Mouse (Mus musculus) macrophage (primary cell): ENCODE data around the gene Mid1. TPM values are rescaled to one million over a fixed set of nuclear protein-coding genes. Genes with fewer than 3 reads are reported as not detected.
A peak's percentile ranks its signal among the peaks of the same experiment; 100 is the strongest.

Source experiments
- H3K27ac ChIP-seq: fragments of 350-480 bp; formaldehyde crosslinking; 2 replicates; pipeline ENCODE4 v1.9.0; 2021
- H3K36me3 ChIP-seq: fragments of 350-480 bp; formaldehyde crosslinking; 2 replicates; pipeline ENCODE4 v1.9.0; 2021; ENCODE audit errors: inconsistent target
- H3K4me3 ChIP-seq: fragments of 350-480 bp; formaldehyde crosslinking; 2 replicates; pipeline ENCODE4 v1.9.0; 2021; ENCODE audit errors: inconsistent target
- H3K79me2 ChIP-seq: fragments of 350-480 bp; formaldehyde crosslinking; 2 replicates; pipeline ENCODE4 v1.9.0; 2021; ENCODE audit errors: inconsistent target
- WGBS: methylation state at CpG from one replicate; pipeline ENCODE4 v1.1.7; 2026; ENCODE audit warnings: inconsistent platforms; ENCODE audit not compliant: missing documents; 5-methylcytosine and 5-hydroxymethylcytosine counted together
- polyA plus RNA-seq: library from polyadenylated mRNA; stranded (reverse); fragments of 250-400 nt; gene quantifications from 3 replicates; pipeline ENCODE4 v1.2.4, GENCODE M21; 2018; ENCODE audit warnings: inconsistent platforms

The Mid1 gene
- polyA plus RNA-seq, 1 experiment from 2014 or later: 34.1 TPM

DNA sequence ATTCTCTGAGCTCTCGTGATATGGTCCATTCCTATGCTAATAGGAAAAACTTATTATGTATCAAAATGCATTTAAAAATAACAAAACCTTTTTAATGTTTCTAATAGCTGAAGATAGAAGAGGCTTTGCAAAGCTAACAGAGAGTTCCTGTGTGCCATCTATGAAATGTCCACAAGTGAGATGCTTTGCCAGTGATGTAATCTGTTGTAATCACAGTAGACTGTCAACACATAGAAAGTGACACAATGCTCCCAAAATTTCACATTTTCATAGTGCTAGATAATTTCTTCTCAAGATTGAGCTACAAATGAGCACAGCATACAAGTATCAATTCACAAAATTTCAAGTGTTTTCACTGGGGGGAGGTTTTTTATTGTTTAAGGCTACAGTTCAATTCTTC lies 158.3 kb downstream of the Mid1 start:
- WGBS: 100% methylated on average over 1 of the region's 1 CpGs
- Histone ChIP-seq H3K36me3 (no peaks in the 10 kb centered on the region), H3K4me3 (no peak overlapping the region), H3K27ac (no peak overlapping the region), H3K79me2 (no peaks in the 10 kb centered on the region)

DNA sequence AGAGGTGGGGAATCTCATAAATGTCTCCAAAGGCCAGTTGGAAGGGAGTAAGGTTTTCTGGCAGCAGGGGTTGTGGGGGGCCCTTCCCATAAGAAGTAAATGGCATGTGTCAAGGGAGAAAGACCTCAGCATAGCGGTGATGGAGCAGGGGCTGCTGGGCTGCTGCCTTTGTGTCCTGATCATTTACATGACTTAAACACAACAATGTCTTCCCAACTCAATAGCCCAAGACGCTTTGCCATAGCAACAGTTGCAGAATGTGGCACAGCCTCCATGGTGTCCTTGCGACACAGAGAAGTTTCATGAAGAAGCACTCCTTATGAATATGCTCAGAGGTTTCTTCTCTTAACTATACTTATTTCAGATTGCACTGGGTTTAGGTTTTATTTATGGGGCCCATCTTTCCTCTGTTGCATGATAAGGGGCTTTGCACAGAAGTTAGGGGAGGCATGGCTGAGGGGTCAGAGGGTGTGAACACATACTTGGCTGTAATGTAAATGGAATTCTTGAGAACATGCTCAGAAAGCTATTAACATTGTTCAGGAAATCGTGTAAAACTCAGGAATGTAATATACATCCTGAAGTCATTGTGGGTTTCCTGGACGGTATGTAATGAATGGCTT lies 159.3 kb downstream of the Mid1 start:
- no peaks in the 10 kb centered on the region for H3K36me3 ChIP-seq
- 49% methylated on average over 5 of the region's 5 CpGs for WGBS
- no peaks in the 10 kb centered on the region for H3K79me2 ChIP-seq
- no peak overlapping the region for H3K4me3 ChIP-seq
- no peak overlapping the region for H3K27ac ChIP-seq

DNA sequence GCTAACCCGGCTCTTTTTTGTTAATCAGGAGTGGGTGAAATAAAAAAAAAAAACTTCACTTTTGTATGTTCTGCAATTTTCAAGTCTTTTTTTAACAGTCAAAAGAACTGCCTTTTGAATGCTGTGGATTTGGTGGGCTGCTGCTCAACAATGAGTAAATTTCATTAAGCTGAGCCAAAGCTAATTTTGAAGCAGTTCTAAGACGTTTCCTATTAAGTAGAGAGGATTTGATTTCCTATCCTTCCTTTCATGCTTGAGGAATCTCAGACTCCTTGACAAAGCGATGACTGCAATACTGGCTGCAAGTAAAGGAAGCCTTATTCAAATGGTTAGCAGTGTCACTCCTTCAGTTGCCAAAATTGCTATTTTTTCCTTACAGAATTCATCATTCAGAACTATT lies 161.2 kb downstream of the Mid1 start:
- no peak overlapping the region for H3K27ac ChIP-seq
- H3K4me3 ChIP-seq: no peak overlapping the region
- WGBS: 87% methylated on average over 3 of the region's 3 CpGs

DNA sequence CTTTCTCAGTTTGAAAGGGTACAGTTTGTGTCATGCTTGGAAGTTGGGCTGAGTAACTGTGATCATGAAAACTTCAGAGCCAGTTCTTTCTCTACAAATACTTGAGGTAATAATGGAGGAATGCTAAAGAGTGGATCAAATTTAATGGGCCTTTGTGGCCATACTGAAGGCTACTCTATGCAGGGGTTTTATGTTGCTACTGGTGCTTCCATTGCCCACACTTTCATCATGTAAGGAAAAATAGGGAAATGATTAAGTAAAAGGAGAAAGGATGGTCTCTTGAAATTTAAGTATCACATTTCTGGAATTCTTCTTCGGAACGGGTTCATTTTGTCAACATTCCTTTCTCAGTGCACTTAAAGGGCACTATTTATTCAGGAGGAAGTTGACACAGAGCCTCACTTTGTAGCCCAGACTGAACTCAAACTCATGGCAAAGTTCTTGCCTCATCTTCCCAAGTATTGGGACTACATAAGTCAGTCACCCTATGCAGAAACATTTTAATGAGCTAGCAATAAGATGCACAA lies 176.3 kb downstream of the Mid1 start:
- Histone ChIP-seq H3K27ac (no peak overlapping the region), H3K36me3 (no peaks in the 10 kb centered on the region), H3K79me2 (no peaks in the 10 kb centered on the region), H3K4me3 (no peak overlapping the region)
- 71% methylated on average over 2 of the region's 2 CpGs for WGBS

More for the DNA sequence above, 161.2 kb downstream of the Mid1 start:
- H3K36me3 ChIP-seq: no peaks in the 10 kb centered on the region
- H3K79me2 ChIP-seq: no peaks in the 10 kb centered on the region

DNA sequence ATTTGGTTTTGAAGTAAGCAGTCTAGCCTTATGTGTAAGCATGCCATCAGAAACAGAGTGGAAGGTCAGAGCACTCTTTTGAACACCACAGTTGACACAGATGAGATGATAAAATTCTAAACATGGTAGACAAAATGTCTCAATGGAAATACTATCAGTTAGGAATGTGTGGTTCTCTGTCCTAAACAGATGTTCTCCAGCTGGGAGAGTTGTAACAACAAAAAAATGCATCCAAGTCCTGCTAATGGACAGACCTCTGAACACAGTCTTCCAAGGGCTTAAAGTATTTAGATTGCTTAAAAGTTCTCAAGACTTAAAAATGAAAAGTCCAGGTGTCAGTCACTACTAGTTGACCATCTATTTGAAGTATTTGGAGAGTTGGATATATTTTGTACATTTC lies 177.4 kb downstream of the Mid1 start:
- H3K79me2 ChIP-seq: no peaks in the 10 kb centered on the region
- H3K27ac ChIP-seq: no peak overlapping the region
- H3K4me3 ChIP-seq: no peak overlapping the region
- H3K36me3 ChIP-seq: no peaks in the 10 kb centered on the region

DNA sequence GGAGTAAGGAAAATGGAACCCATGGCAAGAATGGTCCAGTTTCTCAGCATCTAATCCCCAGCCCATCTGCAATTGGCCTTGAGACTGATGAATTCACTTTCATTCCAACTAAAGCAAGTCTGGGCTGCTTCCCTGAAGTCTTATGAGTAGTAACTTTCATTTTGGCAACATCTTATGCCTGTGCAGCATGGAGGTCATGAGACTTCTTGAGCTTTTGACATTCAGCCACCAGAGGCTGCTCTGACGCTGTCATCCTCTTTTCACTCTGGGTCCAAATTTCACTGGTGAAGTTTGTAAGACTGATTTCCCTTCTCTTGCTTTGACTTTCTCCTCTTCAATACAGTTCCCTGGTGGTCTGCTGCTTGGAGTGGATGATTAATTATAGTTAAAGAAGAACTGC lies 177.8 kb downstream of the Mid1 start:
- no peaks in the 10 kb centered on the region for H3K79me2 ChIP-seq
- no peak overlapping the region for H3K4me3 ChIP-seq
- no peak overlapping the region for H3K27ac ChIP-seq
- no peaks in the 10 kb centered on the region for H3K36me3 ChIP-seq
- WGBS: 25% methylated on average over 1 of the region's 1 CpGs

DNA sequence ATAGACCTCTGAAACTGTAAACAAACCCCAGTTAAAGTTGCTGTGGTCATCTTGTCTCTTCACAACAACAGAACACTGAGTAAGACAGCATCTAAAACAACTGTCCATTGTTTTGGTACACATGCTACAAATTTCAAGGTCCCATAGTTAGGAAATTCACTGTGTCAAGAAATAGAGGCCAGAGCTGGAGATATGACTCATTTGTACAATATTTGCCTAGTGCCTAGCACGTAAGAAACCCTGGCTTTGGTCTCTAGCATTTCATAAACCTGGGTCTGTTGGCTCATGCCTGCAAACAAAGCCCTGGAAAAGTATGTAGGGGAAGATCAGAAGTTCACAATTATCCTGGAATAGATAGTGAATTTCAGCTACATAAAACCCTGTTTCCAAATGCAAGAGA lies 178.8 kb downstream of the Mid1 start:
- 50% methylated on average over 1 of the region's 1 CpGs for WGBS
- H3K36me3 ChIP-seq: no peaks in the 10 kb centered on the region

DNA sequence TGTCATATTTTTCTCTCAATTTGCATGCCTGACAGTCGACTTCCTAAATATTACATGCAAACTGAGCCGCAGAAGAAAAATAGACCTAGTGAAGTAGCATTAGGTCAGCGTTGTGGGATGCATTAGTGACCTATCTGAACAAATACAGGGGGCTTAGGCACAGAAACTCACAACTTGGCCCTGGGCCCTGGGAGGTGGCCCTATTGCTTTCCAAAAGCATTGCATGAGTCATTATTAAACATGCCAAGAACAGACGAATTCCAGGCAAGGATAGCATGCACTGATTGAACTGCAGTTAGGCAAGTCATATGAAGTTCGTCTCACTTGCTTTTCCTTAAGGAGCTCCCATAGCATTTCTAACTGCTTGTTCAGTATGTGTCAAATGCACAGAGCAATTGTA lies 183.2 kb downstream of the Mid1 start:
- Histone ChIP-seq H3K4me3 (no peak overlapping the region), H3K27ac (no peak overlapping the region), H3K79me2 (no peaks in the 10 kb centered on the region), H3K36me3 (no peaks in the 10 kb centered on the region)
- WGBS: 86% methylated on average over 5 of the region's 5 CpGs

More for the DNA sequence above, 178.8 kb downstream of the Mid1 start:
- H3K27ac ChIP-seq: no peak overlapping the region
- no peak overlapping the region for H3K4me3 ChIP-seq
- no peaks in the 10 kb centered on the region for H3K79me2 ChIP-seq

DNA sequence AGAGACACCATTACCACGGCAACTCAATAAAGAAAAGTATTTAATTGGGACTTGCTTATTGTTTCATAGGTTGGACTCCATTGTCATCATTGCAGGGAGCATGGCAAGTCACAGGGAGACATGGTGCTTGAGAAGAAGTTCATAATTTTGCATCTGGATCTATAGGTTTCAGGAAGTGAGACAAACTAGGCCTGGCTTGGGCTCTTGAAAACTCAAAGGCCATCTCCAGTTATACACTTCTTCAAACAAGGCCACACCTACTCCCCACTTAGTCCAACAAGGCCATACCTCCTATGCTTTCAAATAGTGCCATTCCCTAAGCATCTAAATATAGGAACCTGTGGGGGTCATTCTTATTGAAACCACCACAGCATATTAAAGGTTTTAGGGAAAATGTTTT lies 189.5 kb downstream of the Mid1 start:
- Histone ChIP-seq H3K79me2 (no peaks in the 10 kb centered on the region), H3K4me3 (no peak overlapping the region), H3K27ac (no peak overlapping the region), H3K36me3 (no peaks in the 10 kb centered on the region)
- 100% methylated on average over 1 of the region's 1 CpGs for WGBS

DNA sequence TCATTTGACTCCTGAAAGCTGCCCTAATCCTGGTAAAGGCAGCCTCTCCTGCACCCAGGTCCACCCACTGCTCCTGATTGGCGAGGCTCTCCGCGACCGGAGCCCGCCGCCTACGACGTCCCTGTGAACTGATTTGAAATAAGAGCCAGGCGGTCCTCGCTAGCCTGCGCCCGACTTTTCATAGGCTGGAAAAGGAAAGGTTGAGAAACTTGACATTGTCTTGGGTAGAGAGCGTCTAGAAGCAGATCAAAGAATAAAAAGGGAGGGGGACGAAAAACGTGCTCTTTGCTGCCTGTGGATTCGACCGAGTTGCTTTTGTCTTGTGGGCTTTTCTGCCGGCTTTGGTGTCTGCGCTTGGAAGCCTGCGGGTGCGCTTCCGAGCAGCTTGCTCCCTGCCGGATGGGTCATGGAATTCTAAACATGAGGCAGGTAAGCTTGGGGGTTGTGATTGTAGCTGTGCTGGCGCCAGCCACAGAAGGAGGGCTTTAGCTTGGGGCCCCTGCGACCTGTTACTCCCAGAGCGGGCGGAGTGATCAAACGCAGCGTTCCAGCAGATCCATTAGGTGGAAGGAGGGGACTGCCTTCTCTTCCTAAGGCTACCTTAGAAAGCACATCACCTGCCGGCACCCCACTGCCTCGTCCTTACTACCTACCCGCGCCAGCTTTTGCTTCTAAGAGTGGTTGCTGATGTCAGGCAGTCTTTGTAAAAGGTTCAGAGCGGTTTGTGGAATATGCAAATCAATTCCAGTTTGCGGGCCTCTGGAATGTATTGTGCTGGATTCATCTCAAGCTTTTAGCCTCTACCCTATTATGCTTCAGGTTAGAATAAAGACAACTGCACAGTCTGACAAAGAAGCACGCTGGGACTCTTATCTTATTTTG lies 194.7 kb downstream of the Mid1 start:
- Histone ChIP-seq H3K36me3 (no peaks in the 10 kb centered on the region), H3K79me2 (no peaks in the 10 kb centered on the region), H3K27ac (no peak overlapping the region), H3K4me3 (peak overlapping the region; percentile 48)
- 16% methylated on average over 36 of the region's 36 CpGs for WGBS

DNA sequence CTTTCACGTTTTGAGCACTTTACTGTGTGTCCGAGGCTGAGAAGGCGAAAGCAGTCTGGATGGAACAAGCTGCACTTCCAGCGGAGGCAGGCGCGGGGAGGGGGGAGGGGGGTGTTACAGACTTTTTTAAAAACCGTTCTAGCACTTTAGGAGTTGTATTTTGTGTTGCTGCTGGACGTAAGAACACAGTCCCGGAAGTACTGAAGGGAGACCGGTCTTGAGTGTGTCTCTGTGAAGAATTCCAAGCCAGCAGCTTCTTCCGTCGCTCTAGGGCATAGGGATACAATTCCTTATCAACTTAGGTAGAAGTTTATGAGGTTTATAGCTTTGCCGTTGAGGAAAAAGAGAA lies 195.3 kb downstream of the Mid1 start:
- Histone ChIP-seq H3K27ac (no peak overlapping the region), H3K4me3 (peak overlapping the region; percentile 48), H3K79me2 (no peaks in the 10 kb centered on the region), H3K36me3 (no peaks in the 10 kb centered on the region)
- 26% methylated on average over 13 of the region's 13 CpGs for WGBS

DNA sequence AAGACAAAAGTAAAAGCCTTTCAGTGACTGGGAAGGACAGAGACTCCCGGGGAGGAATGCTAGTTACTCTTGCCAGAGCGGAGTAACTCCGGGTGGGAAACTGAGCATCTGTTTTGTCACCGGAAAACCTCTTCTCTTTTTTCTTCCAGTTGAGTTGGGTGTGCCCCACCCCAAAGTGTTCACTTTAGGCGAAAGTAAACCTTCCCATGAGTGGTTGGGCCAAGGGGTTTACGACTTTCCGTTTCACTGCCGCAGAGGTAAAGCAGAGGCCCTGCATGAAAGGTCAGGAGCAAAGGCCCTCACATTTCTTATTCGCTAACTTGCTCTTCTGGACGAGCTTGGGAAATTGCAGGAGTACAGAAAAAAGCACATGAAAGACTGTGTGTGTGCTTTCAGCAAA lies 195.8 kb downstream of the Mid1 start:
- Histone ChIP-seq H3K36me3 (no peaks in the 10 kb centered on the region), H3K79me2 (no peaks in the 10 kb centered on the region), H3K4me3 (peak overlapping the region; percentile 48), H3K27ac (no peak overlapping the region)
- WGBS: 38% methylated on average over 10 of the region's 10 CpGs

DNA sequence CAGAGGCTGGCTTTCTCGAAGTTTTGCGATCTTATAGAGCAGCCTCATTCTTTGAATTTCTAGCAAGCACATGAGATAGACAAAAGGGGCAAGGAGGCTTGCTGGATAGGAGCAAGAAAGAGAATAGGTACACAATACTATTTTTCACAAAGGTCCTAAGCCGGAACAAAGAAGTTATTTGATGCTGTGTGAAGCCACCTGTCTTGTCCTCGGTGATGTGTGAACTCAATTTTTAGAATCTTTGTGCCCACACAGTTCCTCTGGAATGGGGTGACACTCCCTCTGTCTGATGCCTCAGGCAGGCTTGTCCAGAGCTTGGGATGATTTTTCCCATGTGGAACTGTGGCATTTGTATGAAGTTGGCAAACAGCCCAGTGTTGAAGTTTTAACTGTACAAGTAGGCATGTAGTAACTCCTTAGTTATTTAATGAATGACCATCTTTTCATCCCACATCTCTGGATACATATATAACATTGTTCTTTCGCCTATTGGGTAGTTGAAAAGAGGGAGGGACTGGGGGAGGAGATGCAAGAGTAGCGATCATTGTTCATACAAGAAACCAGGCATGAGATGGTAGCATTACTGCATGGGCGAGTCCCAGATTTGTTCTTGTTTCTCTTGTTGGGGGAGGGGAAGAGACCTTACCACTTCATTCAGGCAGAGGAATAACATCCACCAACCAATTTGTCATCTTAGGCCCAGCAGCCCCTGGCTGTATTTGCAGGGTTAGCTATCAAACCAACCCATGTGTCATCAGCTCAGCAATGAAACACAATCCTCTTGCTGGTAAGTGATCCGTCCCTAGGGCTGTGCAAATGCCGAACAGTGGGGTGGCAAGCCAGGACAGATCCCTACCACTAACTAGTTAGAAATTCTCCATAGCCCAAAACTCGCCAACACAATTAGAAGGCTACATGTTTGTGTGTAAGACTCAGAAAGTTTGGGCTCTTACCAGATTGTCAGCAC lies 196.5 kb downstream of the Mid1 start:
- Histone ChIP-seq H3K36me3 (no peaks in the 10 kb centered on the region), H3K4me3 (no peak overlapping the region), H3K27ac (no peak overlapping the region), H3K79me2 (no peaks in the 10 kb centered on the region)
- 83% methylated on average over 10 of the region's 10 CpGs for WGBS

DNA sequence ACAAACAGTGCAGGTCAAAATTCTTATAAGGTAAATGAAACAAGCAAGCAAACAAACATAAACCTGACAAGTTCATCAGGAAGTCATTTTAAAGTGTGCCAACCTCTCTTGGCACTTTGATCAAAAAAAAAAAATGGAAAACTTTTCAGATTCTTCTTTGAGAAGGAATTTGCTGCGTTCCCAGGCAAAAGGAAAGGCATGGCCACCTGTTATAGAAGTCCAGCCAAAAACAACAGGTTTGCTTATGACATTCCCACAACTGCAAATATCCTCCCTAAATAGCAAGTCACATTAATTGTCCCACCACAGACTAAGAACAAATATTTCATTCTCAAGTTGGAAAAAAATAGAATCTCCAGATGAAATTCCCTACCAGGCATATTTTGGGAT lies 197.2 kb downstream of the Mid1 start:
- Histone ChIP-seq H3K4me3 (no peak overlapping the region), H3K27ac (no peak overlapping the region), H3K79me2 (no peaks in the 10 kb centered on the region), H3K36me3 (no peaks in the 10 kb centered on the region)
- WGBS: 73% methylated on average over 1 of the region's 1 CpGs
